Mouse (Mus musculus): ENCODE data around the gene Pgap1.
A peak's percentile ranks its signal among the peaks of the same experiment; 100 is the strongest.

Gene Pgap1

DNA sequence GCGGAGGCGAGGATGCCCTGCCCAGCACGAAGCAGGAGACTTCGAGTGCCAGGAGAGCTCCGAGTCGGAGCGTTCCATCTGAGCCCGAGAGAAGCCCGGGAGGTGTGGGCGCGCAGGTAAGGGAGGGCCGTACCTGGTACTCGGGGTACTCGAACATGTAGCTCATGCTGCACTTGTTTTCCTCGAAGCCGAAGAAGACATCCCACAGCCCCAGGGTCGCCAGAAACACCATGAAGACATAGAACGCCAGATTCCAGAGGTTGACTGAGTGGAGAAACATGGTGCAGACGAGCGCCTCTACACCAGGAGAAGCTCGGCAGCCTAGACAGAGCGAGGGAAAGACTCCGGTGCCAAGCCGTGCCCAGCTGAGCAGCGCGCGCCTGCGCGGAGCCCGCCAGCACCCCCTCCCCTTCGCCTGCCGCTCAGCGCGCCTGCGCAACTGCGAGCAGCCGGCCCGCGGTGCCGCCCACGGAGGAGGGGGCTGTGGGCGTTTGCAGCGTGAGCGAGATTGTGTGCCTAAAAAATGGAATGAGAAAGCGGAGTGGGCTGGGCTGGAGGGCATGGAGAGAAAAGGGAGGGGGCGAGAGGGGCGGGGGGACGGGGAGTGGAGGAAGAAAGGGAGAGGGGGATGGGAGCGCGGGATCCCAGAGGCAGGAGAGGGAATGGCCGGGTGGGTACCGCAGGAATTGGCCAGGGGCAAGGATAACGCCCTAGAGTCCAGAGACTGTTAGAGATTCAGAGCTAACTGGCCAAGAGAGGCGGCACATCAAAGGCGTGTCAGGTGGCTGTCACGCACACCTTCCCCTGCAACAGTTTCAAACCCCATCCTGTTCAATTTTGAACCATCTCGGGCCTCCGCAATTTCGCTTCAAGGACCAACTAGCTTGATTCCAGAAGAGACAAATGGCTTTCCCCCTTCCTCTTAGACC lies at the start of gene Pgap1:
Gene Pgap1, minus strand, starts transcription at position 384 of the 929 bp plus-strand sequence.
- no peaks in the 10 kb centered on the region for H3K27me3 ChIP-seq (ENCODE audit: control insufficient read depth, insufficient read depth, low read length, poor library complexity, severe bottlenecking)
- no peaks in the 10 kb centered on the region for H3K36me3 ChIP-seq (ENCODE audit: control insufficient read depth, insufficient read depth, low read length, poor library complexity, severe bottlenecking)
- DNase-seq (ENCODE audit: low read depth, low spot score): peak; percentile 93

DNA sequence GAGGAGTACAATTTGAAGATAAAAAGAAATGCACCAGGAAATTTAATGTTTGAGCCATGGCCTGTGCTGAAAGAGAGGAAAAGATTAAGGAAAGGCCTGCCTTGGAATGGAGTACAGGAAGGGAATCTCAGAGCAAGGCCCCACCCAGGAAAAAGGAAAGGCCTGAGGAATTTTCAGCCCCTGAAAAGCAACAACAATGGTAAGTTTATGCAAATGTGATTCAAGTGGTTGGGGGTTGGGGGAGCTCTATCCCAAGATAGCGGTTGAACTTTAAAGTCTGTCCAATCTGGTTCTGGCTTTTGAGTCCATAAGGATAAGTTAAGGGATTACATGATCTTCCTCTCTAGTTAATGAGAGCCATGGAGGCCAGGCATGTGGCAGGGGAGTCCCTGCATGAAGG lies 49.5 kb upstream of the Pgap1 start:
- Histone ChIP-seq H3K27me3 (ENCODE audit: control insufficient read depth, insufficient read depth, low read length, poor library complexity, severe bottlenecking) (no peaks in the 10 kb centered on the region), H3K36me3 (ENCODE audit: control insufficient read depth, insufficient read depth, low read length, poor library complexity, severe bottlenecking) (no peaks in the 10 kb centered on the region)
- DNase-seq (ENCODE audit: low read depth, low spot score): no peak

GRCm38 (mm10) chr1:54601692-54602091 lies 44.2 kb upstream of the Pgap1 start:
- no peak for DNase-seq (ENCODE audit: low read depth, low spot score)
- Histone ChIP-seq H3K27me3 (ENCODE audit: control insufficient read depth, insufficient read depth, low read length, poor library complexity, severe bottlenecking) (no peaks in the 10 kb centered on the region), H3K36me3 (ENCODE audit: control insufficient read depth, insufficient read depth, low read length, poor library complexity, severe bottlenecking) (no peaks in the 10 kb centered on the region)

DNA sequence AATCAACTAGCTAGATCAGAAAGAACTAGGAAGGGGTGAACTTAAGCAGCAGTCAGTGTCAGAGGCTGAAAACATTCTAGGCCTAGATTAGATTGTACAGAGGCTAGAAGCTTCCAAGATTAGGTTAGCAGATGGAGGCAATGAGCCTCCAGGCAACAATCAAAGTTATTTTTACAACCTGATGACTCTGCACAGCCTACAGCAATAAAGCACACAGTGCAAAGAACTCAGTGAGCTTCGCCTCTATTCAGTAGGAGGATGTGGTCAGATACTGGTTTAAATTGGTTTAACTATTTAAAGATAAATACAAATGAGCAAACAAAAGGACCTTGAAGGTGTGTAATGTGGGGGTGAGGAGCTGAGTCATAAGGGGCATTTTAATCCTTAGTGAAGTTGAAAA lies 42.8 kb upstream of the Pgap1 start:
- Histone ChIP-seq H3K36me3 (ENCODE audit: control insufficient read depth, insufficient read depth, low read length, poor library complexity, severe bottlenecking) (no peaks in the 10 kb centered on the region), H3K27me3 (ENCODE audit: control insufficient read depth, insufficient read depth, low read length, poor library complexity, severe bottlenecking) (no peaks in the 10 kb centered on the region)
- DNase-seq (ENCODE audit: low read depth, low spot score): no peak

GRCm38 (mm10) chr1:54597594-54598217 lies 40.2 kb upstream of the Pgap1 start:
- no peaks in the 10 kb centered on the region for H3K27me3 ChIP-seq (ENCODE audit: control insufficient read depth, insufficient read depth, low read length, poor library complexity, severe bottlenecking)
- DNase-seq (ENCODE audit: low read depth, low spot score): no peak
- no peaks in the 10 kb centered on the region for H3K36me3 ChIP-seq (ENCODE audit: control insufficient read depth, insufficient read depth, low read length, poor library complexity, severe bottlenecking)

GRCm38 (mm10) chr1:54596151-54596550 lies 38.7 kb upstream of the Pgap1 start:
- Histone ChIP-seq H3K27me3 (ENCODE audit: control insufficient read depth, insufficient read depth, low read length, poor library complexity, severe bottlenecking) (no peaks in the 10 kb centered on the region), H3K36me3 (ENCODE audit: control insufficient read depth, insufficient read depth, low read length, poor library complexity, severe bottlenecking) (no peaks in the 10 kb centered on the region)
- no peak for DNase-seq (ENCODE audit: low read depth, low spot score)

DNA sequence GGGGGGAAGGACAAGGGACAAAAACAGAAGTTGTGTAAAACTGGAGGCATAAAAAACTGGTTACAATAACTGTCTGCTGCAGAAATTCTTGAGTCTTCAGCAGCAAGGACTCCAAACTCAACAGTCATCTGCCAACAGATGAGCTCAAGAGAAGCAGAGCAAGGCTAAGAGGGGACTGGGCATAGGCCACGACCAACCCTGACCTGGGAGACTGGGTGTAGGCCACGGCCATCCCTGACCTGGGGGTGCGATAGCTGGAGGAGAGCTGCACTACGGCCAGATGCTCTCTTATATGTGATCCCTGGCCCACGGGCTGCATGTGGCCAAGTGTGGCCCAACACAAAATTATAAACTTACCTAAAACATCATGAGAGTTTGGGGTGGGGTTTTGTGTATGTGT lies 29.6 kb upstream of the Pgap1 start:
- Histone ChIP-seq H3K36me3 (ENCODE audit: control insufficient read depth, insufficient read depth, low read length, poor library complexity, severe bottlenecking) (no peaks in the 10 kb centered on the region), H3K27me3 (ENCODE audit: control insufficient read depth, insufficient read depth, low read length, poor library complexity, severe bottlenecking) (no peaks in the 10 kb centered on the region)
- DNase-seq (ENCODE audit: low read depth, low spot score): no peak

DNA sequence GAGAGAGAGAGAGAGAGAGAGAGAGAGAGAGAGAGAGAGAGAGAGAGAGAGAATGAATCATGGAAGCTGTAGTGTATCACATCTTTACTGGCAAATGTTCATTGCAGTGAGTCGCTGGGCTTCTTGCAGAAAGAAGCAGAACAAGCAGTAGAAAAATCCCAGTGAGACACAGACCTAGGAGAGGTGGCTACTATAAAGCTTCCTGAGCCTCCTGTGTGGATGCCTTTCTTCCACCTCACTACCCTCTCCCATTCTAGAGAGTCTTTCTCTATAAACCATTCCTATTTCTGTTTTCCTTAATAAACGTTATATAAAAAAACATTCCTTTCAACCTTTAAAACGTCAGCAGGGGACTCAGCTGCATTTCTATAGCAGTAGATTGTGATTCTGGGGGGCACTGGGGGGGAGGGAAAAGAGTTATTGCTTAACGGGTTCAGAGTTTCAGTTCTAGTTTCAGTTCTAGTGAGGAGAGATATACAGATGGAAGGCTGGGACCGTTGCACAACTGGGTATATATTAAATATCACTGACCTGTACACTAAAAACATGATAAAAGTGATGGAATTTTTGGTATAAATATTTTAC lies 28.6 kb upstream of the Pgap1 start:
- DNase-seq (ENCODE audit: low read depth, low spot score): peak; percentile 73
- Histone ChIP-seq H3K36me3 (ENCODE audit: control insufficient read depth, insufficient read depth, low read length, poor library complexity, severe bottlenecking) (no peaks in the 10 kb centered on the region), H3K27me3 (ENCODE audit: control insufficient read depth, insufficient read depth, low read length, poor library complexity, severe bottlenecking) (no peaks in the 10 kb centered on the region)

GRCm38 (mm10) chr1:54585278-54585846 lies 27.9 kb upstream of the Pgap1 start:
- no peaks in the 10 kb centered on the region for H3K27me3 ChIP-seq (ENCODE audit: control insufficient read depth, insufficient read depth, low read length, poor library complexity, severe bottlenecking)

DNA sequence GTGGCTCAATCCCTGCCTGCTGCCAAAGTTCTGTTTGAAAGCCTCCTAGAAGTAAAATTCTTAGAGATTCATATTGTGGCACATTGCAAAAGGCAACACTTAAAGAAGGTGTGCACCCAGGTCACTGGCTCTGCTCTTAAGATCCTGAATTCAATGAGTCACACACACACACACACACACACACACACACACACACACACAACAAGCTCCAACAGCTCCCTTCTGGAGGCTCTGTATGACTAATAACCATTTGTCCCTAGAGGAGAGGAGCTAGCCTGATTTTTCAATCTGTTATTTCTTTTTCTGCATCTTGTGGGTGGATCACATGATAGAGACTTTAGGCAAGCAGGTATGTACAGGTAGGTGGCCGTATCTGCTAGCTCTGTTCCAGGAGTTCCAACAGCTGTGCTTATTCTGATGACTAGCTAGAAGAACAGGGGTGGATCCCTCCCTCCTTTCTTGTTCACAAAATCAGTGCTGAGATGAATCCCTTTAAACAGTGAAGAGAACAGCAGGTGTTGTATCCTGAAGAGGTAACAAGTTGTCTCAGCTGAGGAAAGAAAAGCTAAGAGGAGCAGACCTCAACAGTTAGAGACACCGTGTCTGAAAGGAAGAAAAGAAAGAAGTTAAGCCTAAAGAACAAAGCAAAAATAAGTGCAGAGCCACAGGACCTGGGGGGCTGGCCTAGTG lies 27.2 kb upstream of the Pgap1 start:
- H3K27me3 ChIP-seq (ENCODE audit: control insufficient read depth, insufficient read depth, low read length, poor library complexity, severe bottlenecking): no peaks in the 10 kb centered on the region
- no peaks in the 10 kb centered on the region for H3K36me3 ChIP-seq (ENCODE audit: control insufficient read depth, insufficient read depth, low read length, poor library complexity, severe bottlenecking)
- no peak for DNase-seq (ENCODE audit: low read depth, low spot score)

More at GRCm38 (mm10) chr1:54585278-54585846, 27.9 kb upstream of the Pgap1 start:
- H3K36me3 ChIP-seq (ENCODE audit: control insufficient read depth, insufficient read depth, low read length, poor library complexity, severe bottlenecking): no peaks in the 10 kb centered on the region
- peak; percentile 96 for DNase-seq (ENCODE audit: low read depth, low spot score)

- DNase-seq (ENCODE audit: low read depth, low spot score): peak; percentile 73
Measured at GRCm38 (mm10) chr1:54578358-54579184, 21.1 kb upstream of the Pgap1 start.

GRCm38 (mm10) chr1:54569102-54569501 lies 11.6 kb upstream of the Pgap1 start:
- peak; percentile 61 for DNase-seq (ENCODE audit: low read depth, low spot score)
- H3K36me3 ChIP-seq (ENCODE audit: control insufficient read depth, insufficient read depth, low read length, poor library complexity, severe bottlenecking): no peaks in the 10 kb centered on the region
- H3K27me3 ChIP-seq (ENCODE audit: control insufficient read depth, insufficient read depth, low read length, poor library complexity, severe bottlenecking): no peaks in the 10 kb centered on the region

More at GRCm38 (mm10) chr1:54578358-54579184, 21.1 kb upstream of the Pgap1 start:
- Histone ChIP-seq H3K36me3 (ENCODE audit: control insufficient read depth, insufficient read depth, low read length, poor library complexity, severe bottlenecking) (no peaks in the 10 kb centered on the region), H3K27me3 (ENCODE audit: control insufficient read depth, insufficient read depth, low read length, poor library complexity, severe bottlenecking) (no peaks in the 10 kb centered on the region)

DNA sequence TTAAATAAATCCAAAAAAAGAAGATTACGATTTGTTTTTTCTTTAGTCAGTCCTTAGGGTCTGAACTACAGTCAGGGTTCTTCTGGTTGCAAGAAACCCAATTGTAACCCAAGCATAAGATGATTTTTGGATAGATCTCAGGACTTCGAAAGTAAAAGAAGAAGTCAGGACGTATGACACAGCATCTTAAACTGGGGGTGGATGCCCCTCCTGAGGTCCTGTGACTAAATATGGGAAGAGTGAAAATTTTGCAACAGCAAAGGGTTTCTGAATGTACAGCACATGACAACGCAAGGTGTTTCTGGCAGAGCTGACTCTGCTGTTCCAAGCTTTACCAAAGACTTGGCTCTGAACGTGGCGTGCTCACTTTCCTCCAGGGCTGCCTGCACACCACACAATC lies 6.4 kb upstream of the Pgap1 start:
- H3K36me3 ChIP-seq (ENCODE audit: control insufficient read depth, insufficient read depth, low read length, poor library complexity, severe bottlenecking): no peaks in the 10 kb centered on the region
- H3K27me3 ChIP-seq (ENCODE audit: control insufficient read depth, insufficient read depth, low read length, poor library complexity, severe bottlenecking): no peaks in the 10 kb centered on the region
- DNase-seq (ENCODE audit: low read depth, low spot score): peak; percentile 24
